Mouse (Mus musculus) heart, adult 11 months (tissue): ENCODE measurements around the gene Rpl10a.

ENCODE experiments used
- DNase-seq: peaks from one replicate; pipeline ENCODE4 v3.0.0; 2022

Gene Rpl10a

GRCm38 (mm10) chr17:28328366-28328928, at the start of gene Rpl10a:
TSS of gene Rpl10a (plus strand) at chr17:28328471.
- DNase-seq: peak; percentile 99

- no peak for DNase-seq
Measured at GRCm38 (mm10) chr17:28279236-28279635, 49.0 kb upstream of the Rpl10a start.

GRCm38 (mm10) chr17:28279780-28280422, 48.4 kb upstream of the Rpl10a start:
- peak; percentile 96 for DNase-seq

GRCm38 (mm10) chr17:28280423-28280800, 47.9 kb upstream of the Rpl10a start:
- DNase-seq: no peak

- DNase-seq: no peak
Measured at GRCm38 (mm10) chr17:28280831-28281377, 47.4 kb upstream of the Rpl10a start.

- no peak for DNase-seq
Measured at GRCm38 (mm10) chr17:28281866-28282441, 46.3 kb upstream of the Rpl10a start.

GRCm38 (mm10) chr17:28283199-28283598, 45.1 kb upstream of the Rpl10a start:
- no peak for DNase-seq

- DNase-seq: no peak
Measured at GRCm38 (mm10) chr17:28286133-28286532, 42.1 kb upstream of the Rpl10a start.

GRCm38 (mm10) chr17:28286964-28287363, 41.3 kb upstream of the Rpl10a start:
- DNase-seq: no peak

- DNase-seq: no peak
Measured at GRCm38 (mm10) chr17:28287578-28287977, 40.7 kb upstream of the Rpl10a start.

- DNase-seq: no peak
Measured at GRCm38 (mm10) chr17:28287980-28288379, 40.3 kb upstream of the Rpl10a start.

GRCm38 (mm10) chr17:28290262-28290661, 38.0 kb upstream of the Rpl10a start:
- no peak for DNase-seq

- DNase-seq: no peak
Measured at GRCm38 (mm10) chr17:28290671-28291070, 37.6 kb upstream of the Rpl10a start.

- no peak for DNase-seq
Measured at GRCm38 (mm10) chr17:28291346-28291745, 36.9 kb upstream of the Rpl10a start.

GRCm38 (mm10) chr17:28293716-28294115, 34.6 kb upstream of the Rpl10a start:
- DNase-seq: no peak

- DNase-seq: peak; percentile 98
Measured at GRCm38 (mm10) chr17:28294449-28295333, 33.6 kb upstream of the Rpl10a start.

GRCm38 (mm10) chr17:28298888-28299287, 29.4 kb upstream of the Rpl10a start:
- DNase-seq: no peak

- DNase-seq: peak; percentile 90
Measured at GRCm38 (mm10) chr17:28299669-28300320, 28.5 kb upstream of the Rpl10a start.

GRCm38 (mm10) chr17:28300323-28300722, 27.9 kb upstream of the Rpl10a start:
- peak; percentile 92 for DNase-seq

- no peak for DNase-seq
Measured at GRCm38 (mm10) chr17:28300850-28301249, 27.4 kb upstream of the Rpl10a start.

GRCm38 (mm10) chr17:28305172-28305571, 23.1 kb upstream of the Rpl10a start:
- DNase-seq: no peak
